Mouse (Mus musculus) myocyte (in vitro differentiated cells): ENCODE measurements around the gene Timm22. TPM values are rescaled to one million over a fixed set of nuclear protein-coding genes. Genes with fewer than 3 reads are reported as not detected.

Experiments
- H3K27me3 ChIP-seq: one replicate; pipeline ENCODE4 v1.6.1; 2011; ENCODE audit not compliant: control insufficient read depth, insufficient read depth, insufficient read length
- H3K36me3 ChIP-seq: one replicate; pipeline ENCODE4 v1.6.1; 2011; ENCODE audit not compliant: control insufficient read depth, insufficient read depth
- H3K4me2 ChIP-seq: one replicate; pipeline ENCODE4 v1.6.1; 2011; ENCODE audit warnings: low read depth, control low read depth
- H3K4me3 ChIP-seq: one replicate; pipeline ENCODE4 v1.5.1; 2011; ENCODE audit warnings: mild to moderate bottlenecking, control low read depth, moderate library complexity
- H3K79me2 ChIP-seq: one replicate; pipeline ENCODE4 v1.6.1; 2011; ENCODE audit not compliant: control insufficient read depth, insufficient read depth
- H3ac ChIP-seq: one replicate; pipeline ENCODE4 v1.6.1; 2011; ENCODE audit not compliant: control insufficient read depth, insufficient read length
- CEBPB ChIP-seq: IDR thresholded peaks from 2 replicates; pipeline ENCODE4 v1.6.1; 2011; ENCODE audit warnings: mild to moderate bottlenecking, moderate library complexity; ENCODE audit not compliant: poor library complexity, insufficient read depth, severe bottlenecking
- E2F4 ChIP-seq: IDR thresholded peaks from one replicate; pipeline ENCODE4 v1.6.1; 2011; ENCODE audit warnings: mild to moderate bottlenecking, control low read depth, moderate library complexity; ENCODE audit not compliant: insufficient read depth
- MAX ChIP-seq: IDR thresholded peaks from one replicate; pipeline ENCODE4 v1.6.1; 2011; ENCODE audit warnings: low read depth, mild to moderate bottlenecking, control low read depth
- MYOD1 ChIP-seq, 3 experiments: IDR thresholded peaks; one replicate each; pipeline ENCODE4 v1.6.1; 2011; ENCODE audit warnings: control low read depth in 2 of 3, low read depth in 2 of 3, mild to moderate bottlenecking in 2 of 3, moderate library complexity in 1 of 3; ENCODE audit not compliant: insufficient read length in 2 of 3, control insufficient read depth in 1 of 3
- MYOG ChIP-seq, 3 experiments: IDR thresholded peaks; one replicate each; pipeline ENCODE4 v1.6.1; 2011; ENCODE audit warnings: control low read depth in 2 of 3, low read depth in 2 of 3, mild to moderate bottlenecking in 2 of 3; ENCODE audit not compliant: insufficient read length in 2 of 3, control insufficient read depth in 1 of 3, insufficient read depth in 1 of 3
- POLR2A ChIP-seq: IDR thresholded peaks from one replicate; pipeline ENCODE4 v1.6.1; 2011; ENCODE audit warnings: low read depth, mild to moderate bottlenecking, control low read depth, moderate library complexity; ENCODE audit not compliant: insufficient read length
- POLR2AphosphoS2 ChIP-seq: IDR thresholded peaks from one replicate; pipeline ENCODE4 v1.6.1; 2011; ENCODE audit warnings: low read depth, control low read depth; ENCODE audit not compliant: insufficient read length
- REST ChIP-seq: IDR thresholded peaks from one replicate; pipeline ENCODE4 v1.6.1; 2011; ENCODE audit warnings: mild to moderate bottlenecking, control low read depth, moderate library complexity; ENCODE audit not compliant: insufficient read depth, insufficient read length
- SRF ChIP-seq: IDR thresholded peaks from one replicate; pipeline ENCODE4 v1.6.1; 2011; ENCODE audit warnings: low read depth; ENCODE audit not compliant: control insufficient read depth, insufficient read length
- TCF12 ChIP-seq: IDR thresholded peaks from one replicate; pipeline ENCODE4 v1.6.1; 2011; ENCODE audit warnings: mild to moderate bottlenecking, control low read depth; ENCODE audit not compliant: poor library complexity, insufficient read depth, severe bottlenecking
- TCF3 ChIP-seq: IDR thresholded peaks from one replicate; pipeline ENCODE4 v1.6.1; 2011; ENCODE audit warnings: low read depth, control low read depth; ENCODE audit not compliant: insufficient read length
- USF1 ChIP-seq: IDR thresholded peaks from one replicate; pipeline ENCODE4 v1.6.1; 2011; ENCODE audit warnings: low read depth, mild to moderate bottlenecking, control low read depth, moderate library complexity
- polyA plus RNA-seq: library from polyadenylated mRNA; unstranded; fragments of >200 nt; fragmentation: generic; extraction: Trizol; gene quantifications from one replicate; pipeline ENCODE4 v1.2.1, GENCODE M21; 2012; ENCODE audit warnings: missing spikeins

Timm22 gene
- polyA plus RNA-seq, 1 experiment = 101 TPM

GRCm38 (mm10) chr11:76446251-76446650 lies 39.5 kb downstream of the Timm22 start:
- Histone ChIP-seq H3K79me2 (no peaks in the 10 kb centered on the region), H3K27me3 (no peaks in the 10 kb centered on the region), H3K4me3 (no peak overlapping the region), H3K4me2 (no peak overlapping the region), H3K36me3 (peaks cover 24% of the 10 kb centered on the region), H3ac (no peak overlapping the region)
- TF ChIP-seq MAX (no peak), E2F4 (no peak), SRF (no peak), POLR2A (no peak), TCF3 (no peak), CEBPB (no peak), MYOD1 (IDR thresholded peaks at IDR 0.05; ENCODE audit: control insufficient read depth in 1 of 3, insufficient read length in 2 of 3, low read depth in 2 of 3) (no peak), REST (no peak)

DNA sequence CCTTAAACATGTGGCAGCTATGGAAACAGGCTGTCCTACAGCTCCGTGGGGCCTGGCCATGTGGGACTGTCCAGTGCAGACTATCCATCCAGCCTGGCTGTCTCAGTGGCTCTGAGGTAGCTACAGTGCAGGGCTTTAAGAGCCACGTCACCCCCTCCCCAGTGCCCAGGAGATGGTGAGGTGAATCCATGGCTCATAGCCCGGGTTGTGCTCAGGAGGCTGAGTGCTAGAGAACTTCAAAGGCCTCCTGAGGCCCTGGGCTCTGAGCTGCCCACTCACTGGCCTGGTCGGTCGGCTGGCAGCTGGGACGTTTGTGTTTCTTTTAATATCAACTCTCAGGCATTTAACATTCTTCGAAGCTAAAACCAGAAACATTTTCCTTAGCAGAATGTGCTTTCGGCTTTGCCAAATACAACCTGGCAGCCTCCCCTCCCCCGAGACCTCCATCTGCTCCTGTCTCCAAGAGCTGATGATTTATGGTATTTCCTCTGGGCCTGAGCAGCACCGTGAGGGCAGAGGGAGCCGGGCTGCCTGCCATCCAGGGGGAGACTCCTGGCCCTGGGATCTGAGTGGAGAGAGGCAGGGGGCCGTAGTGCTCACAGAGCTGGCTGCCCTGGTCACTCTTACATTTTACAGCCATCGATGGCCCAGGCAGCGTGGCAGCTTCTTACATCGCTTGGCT lies 42.9 kb downstream of the Timm22 start:
- Histone ChIP-seq H3ac (no peak overlapping the region), H3K27me3 (no peaks in the 10 kb centered on the region), H3K4me2 (no peak overlapping the region), H3K79me2 (peaks cover 3% of the 10 kb centered on the region), H3K4me3 (no peak overlapping the region), H3K36me3 (peaks cover 38% of the 10 kb centered on the region)
- TF ChIP-seq MYOD1 (IDR thresholded peaks at IDR 0.05; ENCODE audit: control insufficient read depth in 1 of 3, insufficient read length in 2 of 3, low read depth in 2 of 3) (peak in 2 of 3 experiments; percentile 16 to 37), MAX (no peak)

DNA sequence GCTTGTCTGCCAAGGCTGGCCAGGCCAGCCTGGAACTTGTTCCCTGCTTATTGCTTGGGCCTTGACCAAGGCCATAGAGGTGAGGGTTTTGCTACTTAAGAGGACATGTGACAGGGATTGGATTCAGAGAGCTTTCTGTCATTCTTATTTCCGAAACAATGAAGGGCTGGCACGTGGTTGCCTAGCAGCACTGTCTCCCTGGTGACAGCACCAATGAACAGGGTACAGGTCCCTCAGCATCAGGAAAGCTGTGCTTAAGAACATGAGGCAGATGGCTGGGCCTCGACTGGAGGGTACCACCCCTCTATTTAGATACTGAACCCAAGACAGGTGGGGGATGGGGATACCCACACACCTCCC lies 43.4 kb downstream of the Timm22 start:
- no peak overlapping the region for H3K4me2 ChIP-seq
- no peaks in the 10 kb centered on the region for H3K27me3 ChIP-seq
- peaks cover 3% of the 10 kb centered on the region for H3K79me2 ChIP-seq
- TF ChIP-seq SRF (no peak), TCF12 (no peak), MYOD1 (IDR thresholded peaks at IDR 0.05; ENCODE audit: control insufficient read depth in 1 of 3, insufficient read length in 2 of 3, low read depth in 2 of 3) (no peak), MYOG (IDR thresholded peaks at IDR 0.05; ENCODE audit: control insufficient read depth in 1 of 3, insufficient read depth in 1 of 3, insufficient read length in 2 of 3, low read depth in 2 of 3) (no peak), E2F4 (no peak), CEBPB (no peak), POLR2AphosphoS2 (no peak), TCF3 (no peak), USF1 (no peak), REST (no peak), POLR2A (no peak), MAX (no peak)
- H3ac ChIP-seq = no peak overlapping the region
- no peak overlapping the region for H3K4me3 ChIP-seq
- H3K36me3 ChIP-seq = peaks cover 43% of the 10 kb centered on the region

- Histone ChIP-seq H3K4me2 (no peak overlapping the region), H3K36me3 (peaks cover 31% of the 10 kb centered on the region), H3ac (no peak overlapping the region), H3K27me3 (no peaks in the 10 kb centered on the region), H3K79me2 (peaks cover 3% of the 10 kb centered on the region), H3K4me3 (no peak overlapping the region)
- TF ChIP-seq TCF12 = no peak
These were observed 47.7 kb downstream of the Timm22 start for GRCm38 (mm10) chr11:76454492-76454891.

- H3K36me3 ChIP-seq = peaks cover 45% of the 10 kb centered on the region
- peak in 1 of 3 experiments; percentile 68 for TF ChIP-seq MYOG (IDR thresholded peaks at IDR 0.05; ENCODE audit: control insufficient read depth in 1 of 3, insufficient read depth in 1 of 3, insufficient read length in 2 of 3, low read depth in 2 of 3)
- TF ChIP-seq SRF = peak; percentile 66
- peak in 1 of 3 experiments; percentile 76 for TF ChIP-seq MYOD1 (IDR thresholded peaks at IDR 0.05; ENCODE audit: control insufficient read depth in 1 of 3, insufficient read length in 2 of 3, low read depth in 2 of 3)
- no peak for TF ChIP-seq MAX
- H3ac ChIP-seq = no peak overlapping the region
- no peak overlapping the region for H3K4me2 ChIP-seq
- peaks cover 3% of the 10 kb centered on the region for H3K79me2 ChIP-seq
- H3K4me3 ChIP-seq = no peak overlapping the region
- no peaks in the 10 kb centered on the region for H3K27me3 ChIP-seq
These were observed 49.5 kb downstream of the Timm22 start for GRCm38 (mm10) chr11:76456233-76456632.

DNA sequence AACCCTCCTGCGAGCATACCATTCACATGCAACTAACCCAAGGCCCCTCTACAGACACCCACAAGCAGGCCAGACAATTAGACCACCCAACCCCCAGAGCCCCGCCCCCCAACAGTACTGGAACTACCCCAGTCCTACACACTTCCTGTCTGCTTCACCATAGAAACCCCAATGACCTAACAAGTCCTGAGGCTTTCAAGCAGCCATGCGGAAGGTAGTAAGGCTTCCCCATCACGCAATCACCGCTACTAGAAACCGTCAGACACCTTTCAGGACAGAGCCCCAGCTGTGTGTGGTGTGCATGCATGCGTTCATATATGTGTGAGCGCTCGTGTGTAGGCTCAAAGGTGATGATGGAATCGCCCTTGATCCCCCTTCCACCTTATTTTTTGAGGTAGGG lies 50.1 kb downstream of the Timm22 start:
- no peak overlapping the region for H3K4me3 ChIP-seq
- TF ChIP-seq E2F4 (no peak), REST (no peak), MYOD1 (IDR thresholded peaks at IDR 0.05; ENCODE audit: control insufficient read depth in 1 of 3, insufficient read length in 2 of 3, low read depth in 2 of 3) (no peak), CEBPB (no peak), MAX (no peak), TCF12 (no peak), POLR2AphosphoS2 (no peak), MYOG (IDR thresholded peaks at IDR 0.05; ENCODE audit: control insufficient read depth in 1 of 3, insufficient read depth in 1 of 3, insufficient read length in 2 of 3, low read depth in 2 of 3) (no peak), SRF (no peak)
- no peak overlapping the region for H3ac ChIP-seq
- peaks cover 48% of the 10 kb centered on the region for H3K36me3 ChIP-seq
- no peaks in the 10 kb centered on the region for H3K27me3 ChIP-seq
- peaks cover 3% of the 10 kb centered on the region for H3K79me2 ChIP-seq
- no peak overlapping the region for H3K4me2 ChIP-seq
